Mouse (Mus musculus) intestine, embryonic 16.5 days (tissue): ENCODE results near the gene Olig3. TPM values are rescaled to one million over a fixed set of nuclear protein-coding genes. Genes with fewer than 3 reads are reported as not detected.

Experiments
- ATAC-seq: fragments of 200-750 bp; cut with Nextera tagmentation; 2 replicates; pipeline ENCODE4 v1.8.0; 2017; ENCODE audit warnings: moderate TSS enrichment, moderate library complexity
- H3K27ac ChIP-seq: fragments of 300-500 bp; sonication (generic); 2 replicates; pipeline ENCODE4 v1.5.1; 2014; ENCODE audit warnings: mild to moderate bottlenecking, low read length
- H3K27me3 ChIP-seq: fragments of 300-500 bp; sonication (generic); replicated peaks from 2 replicates; pipeline ENCODE4 v1.6.1; 2014; ENCODE audit warnings: low read length, control low read depth, mixed read lengths; ENCODE audit not compliant: control insufficient read depth, insufficient read depth
- H3K36me3 ChIP-seq: fragments of 300-500 bp; sonication (generic); 2 replicates; pipeline ENCODE4 v1.6.1; 2014; ENCODE audit warnings: low read length, control low read depth; ENCODE audit not compliant: control insufficient read depth, insufficient read depth
- H3K4me1 ChIP-seq: fragments of 300-500 bp; sonication (generic); 2 replicates; pipeline ENCODE4 v1.6.1; 2014; ENCODE audit warnings: low read length, control low read depth, mixed read lengths; ENCODE audit not compliant: control insufficient read depth, insufficient read depth
- H3K4me2 ChIP-seq: fragments of 300-500 bp; sonication (generic); 2 replicates; pipeline ENCODE4 v1.6.1; 2014; ENCODE audit warnings: low read depth, low read length, control low read depth
- H3K4me3 ChIP-seq: fragments of 300-500 bp; sonication (generic); 2 replicates; pipeline ENCODE4 v1.5.1; 2014; ENCODE audit warnings: mild to moderate bottlenecking, low read length
- H3K9ac ChIP-seq: fragments of 300-500 bp; sonication (generic); 2 replicates; pipeline ENCODE4 v1.6.1; 2014; ENCODE audit warnings: low read depth, low read length
- H3K9me3 ChIP-seq: fragments of 300-500 bp; sonication (generic); 2 replicates; pipeline ENCODE4 v1.6.1; 2016; ENCODE audit warnings: low read length, control low read depth; ENCODE audit not compliant: control insufficient read depth
- WGBS: fragments of 180-500 bp; shearing (Covaris S2); extraction: QIAGEN DNeasy Blood & Tissue Kit; methylation state at CpG from one replicate; pipeline ENCODE4 v1.1.7; 2014; 5-methylcytosine and 5-hydroxymethylcytosine counted together
- polyA plus RNA-seq: library from polyadenylated mRNA; unstranded; fragments of >200 nt; fragmentation: Nextera tagmentation; extraction: Ambion mirVana; gene quantifications from 2 replicates; pipeline ENCODE4 v1.2.1, GENCODE M21; 2015

Olig3 gene
- polyA plus RNA-seq, 1 experiment from 2014 or later, result not detected

DNA sequence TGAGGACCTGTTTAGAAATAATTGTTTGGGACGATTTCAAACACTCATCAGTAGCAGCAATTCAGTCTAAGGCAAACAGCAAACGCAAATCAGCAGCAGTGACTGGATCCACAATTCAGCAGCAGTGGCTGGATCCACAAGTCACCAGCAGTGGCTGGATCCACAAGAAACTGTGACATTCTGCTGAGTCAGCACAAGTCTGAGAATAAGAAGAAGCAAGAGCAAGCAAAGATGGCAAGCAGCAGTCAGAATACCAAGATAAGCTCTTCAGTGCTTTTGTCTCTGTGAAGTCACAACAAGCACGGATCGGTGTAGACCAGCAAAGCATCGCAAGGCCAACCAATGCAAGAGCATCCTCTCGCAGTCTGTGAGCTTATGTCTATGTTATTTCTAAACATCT, 12.3 kb upstream of the Olig3 start:
- no peak overlapping the region for H3K27ac ChIP-seq
- H3K9ac ChIP-seq, result no peak overlapping the region
- 85% methylated on average over 6 of the region's 6 CpGs for WGBS
- H3K9me3 ChIP-seq, result no peaks in the 10 kb centered on the region
- ATAC-seq, result no peak
- no peaks in the 10 kb centered on the region for H3K36me3 ChIP-seq
- peaks cover under 1% of the 10 kb centered on the region; the same call in 1 of the 2 replicates for H3K27me3 ChIP-seq
- H3K4me3 ChIP-seq, result no peak overlapping the region
- no peak overlapping the region for H3K4me2 ChIP-seq
- no peaks in the 10 kb centered on the region for H3K4me1 ChIP-seq

DNA sequence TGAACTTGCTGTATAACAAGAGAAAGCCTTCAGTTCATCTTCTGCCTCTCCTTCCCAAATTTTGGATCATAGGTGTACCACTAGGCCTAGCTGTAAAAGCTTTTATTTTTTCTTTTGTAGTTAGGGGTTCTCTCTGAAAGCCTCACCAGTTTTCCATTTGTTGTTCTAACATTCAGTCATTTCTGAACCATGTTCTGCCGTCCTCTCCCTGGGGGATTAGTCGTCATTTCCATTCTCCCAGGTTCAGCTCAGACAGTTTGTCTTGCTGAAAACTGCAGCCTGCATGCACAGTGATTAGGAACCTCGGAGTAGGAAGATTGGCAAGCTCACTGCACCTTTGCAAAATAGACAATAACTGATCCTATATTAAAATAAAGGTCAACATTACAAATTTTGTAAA, 7.0 kb upstream of the Olig3 start:
- Histone ChIP-seq H3K9me3 (no peaks in the 10 kb centered on the region), H3K4me2 (no peak overlapping the region), H3K27ac (no peak overlapping the region), H3K9ac (no peak overlapping the region), H3K4me1 (no peaks in the 10 kb centered on the region), H3K36me3 (no peaks in the 10 kb centered on the region), H3K4me3 (no peak overlapping the region), H3K27me3 (peaks cover 25% of the 10 kb centered on the region)
- WGBS, result 54% methylated on average over 3 of the region's 3 CpGs
- no peak for ATAC-seq

- Histone ChIP-seq H3K27ac (no peak overlapping the region), H3K36me3 (no peaks in the 10 kb centered on the region), H3K27me3 (peaks cover 50% of the 10 kb centered on the region), H3K4me3 (no peak overlapping the region), H3K4me1 (no peaks in the 10 kb centered on the region), H3K4me2 (no peak overlapping the region), H3K9ac (no peak overlapping the region), H3K9me3 (no peaks in the 10 kb centered on the region)
- WGBS, result 4% methylated on average over 24 of the region's 24 CpGs
- no peak for ATAC-seq
Observed at GRCm38 (mm10) chr10:19352006-19352877, 4.1 kb upstream of the Olig3 start.

GRCm38 (mm10) chr10:19352878-19353301, 3.4 kb upstream of the Olig3 start:
- Histone ChIP-seq H3K27ac (no peak overlapping the region), H3K36me3 (no peaks in the 10 kb centered on the region), H3K4me3 (no peak overlapping the region), H3K4me1 (no peaks in the 10 kb centered on the region), H3K9me3 (no peaks in the 10 kb centered on the region), H3K9ac (no peak overlapping the region), H3K27me3 (peaks cover 56% of the 10 kb centered on the region), H3K4me2 (no peak overlapping the region)
- no peak for ATAC-seq
- under 1% methylated on average over 16 of the region's 16 CpGs for WGBS

- no peaks in the 10 kb centered on the region for H3K36me3 ChIP-seq
- H3K4me1 ChIP-seq, result no peaks in the 10 kb centered on the region
- no peaks in the 10 kb centered on the region for H3K9me3 ChIP-seq
- no peak overlapping the region for H3K27ac ChIP-seq
- H3K4me3 ChIP-seq, result no peak overlapping the region
- H3K27me3 ChIP-seq, result peaks cover 63% of the 10 kb centered on the region
- 4% methylated on average over 5 of the region's 5 CpGs for WGBS
- H3K9ac ChIP-seq, result no peak overlapping the region
- no peak for ATAC-seq
- H3K4me2 ChIP-seq, result no peak overlapping the region
Observed at GRCm38 (mm10) chr10:19353631-19354030, 2.7 kb upstream of the Olig3 start.

- no peak overlapping the region for H3K27ac ChIP-seq
- H3K9me3 ChIP-seq, result no peaks in the 10 kb centered on the region
- ATAC-seq, result no peak
- WGBS, result 11% methylated on average over 6 of the region's 6 CpGs
- H3K36me3 ChIP-seq, result no peaks in the 10 kb centered on the region
- H3K4me1 ChIP-seq, result no peaks in the 10 kb centered on the region
- H3K4me2 ChIP-seq, result no peak overlapping the region
- no peak overlapping the region for H3K4me3 ChIP-seq
- no peak overlapping the region for H3K9ac ChIP-seq
- peaks cover 68% of the 10 kb centered on the region for H3K27me3 ChIP-seq
Observed at GRCm38 (mm10) chr10:19354146-19354545, 2.2 kb upstream of the Olig3 start.

- peaks cover 75% of the 10 kb centered on the region for H3K27me3 ChIP-seq
- H3K4me2 ChIP-seq, result no peak overlapping the region
Observed at GRCm38 (mm10) chr10:19355076-19355475, 1.3 kb upstream of the Olig3 start.

DNA sequence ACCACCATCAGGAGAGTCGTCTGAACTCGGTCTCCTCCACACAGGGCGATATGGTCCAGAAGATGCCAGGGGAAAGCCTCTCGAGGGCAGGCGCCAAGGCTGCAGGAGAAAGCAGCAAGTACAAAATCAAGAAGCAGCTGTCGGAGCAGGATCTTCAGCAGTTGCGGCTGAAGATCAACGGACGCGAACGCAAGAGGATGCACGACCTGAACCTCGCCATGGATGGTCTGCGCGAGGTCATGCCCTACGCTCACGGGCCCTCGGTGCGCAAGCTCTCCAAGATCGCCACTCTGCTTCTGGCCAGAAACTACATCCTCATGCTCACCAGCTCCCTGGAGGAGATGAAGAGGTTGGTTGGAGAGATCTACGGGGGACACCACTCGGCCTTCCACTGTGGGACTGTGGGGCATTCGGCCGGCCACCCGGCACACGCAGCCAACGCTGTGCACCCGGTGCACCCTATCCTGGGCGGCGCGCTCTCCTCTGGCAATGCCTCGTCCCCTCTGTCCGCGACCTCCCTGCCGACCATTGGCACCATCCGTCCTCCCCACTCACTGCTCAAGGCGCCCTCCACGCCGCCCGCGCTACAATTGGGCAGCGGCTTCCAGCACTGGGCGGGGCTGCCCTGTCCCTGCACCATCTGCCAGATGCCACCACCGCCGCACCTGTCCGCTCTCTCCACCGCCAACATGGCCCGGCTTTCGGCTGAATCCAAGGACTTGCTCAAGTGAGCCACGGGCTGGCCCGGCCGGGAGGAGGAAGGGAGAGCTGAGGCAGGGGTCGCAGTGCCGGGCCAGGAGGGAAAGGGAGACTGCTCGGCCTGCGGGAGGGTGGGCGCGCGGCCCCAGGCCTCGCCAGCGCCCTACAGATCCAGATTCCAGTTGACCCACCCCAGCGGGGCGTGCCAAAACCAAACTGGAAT, 648 bp downstream of the Olig3 start:
- Histone ChIP-seq H3K4me2 (no peak overlapping the region), H3K4me1 (no peaks in the 10 kb centered on the region), H3K9ac (no peak overlapping the region), H3K27me3 (peaks cover 91% of the 10 kb centered on the region), H3K27ac (no peak overlapping the region), H3K9me3 (no peaks in the 10 kb centered on the region), H3K36me3 (no peaks in the 10 kb centered on the region), H3K4me3 (no peak overlapping the region; the same call in 1 of the 2 replicates)
- no peak for ATAC-seq
- 1% methylated on average over 63 of the region's 63 CpGs for WGBS

More at GRCm38 (mm10) chr10:19355076-19355475, 1.3 kb upstream of the Olig3 start:
- Histone ChIP-seq H3K4me3 (no peak overlapping the region), H3K9me3 (no peaks in the 10 kb centered on the region), H3K9ac (no peak overlapping the region), H3K36me3 (no peaks in the 10 kb centered on the region), H3K4me1 (no peaks in the 10 kb centered on the region), H3K27ac (no peak overlapping the region)
- 8% methylated on average over 8 of the region's 8 CpGs for WGBS
- ATAC-seq, result no peak

GRCm38 (mm10) chr10:19357848-19358247, 1.5 kb downstream of the Olig3 start:
- Histone ChIP-seq H3K27me3 (peaks cover 92% of the 10 kb centered on the region), H3K4me3 (no peak overlapping the region), H3K9ac (no peak overlapping the region), H3K36me3 (no peaks in the 10 kb centered on the region), H3K27ac (no peak overlapping the region), H3K4me2 (no peak overlapping the region), H3K9me3 (no peaks in the 10 kb centered on the region), H3K4me1 (peaks cover 3% of the 10 kb centered on the region; the same call in 1 of the 2 replicates)
- no peak for ATAC-seq
- 33% methylated on average over 5 of the region's 5 CpGs for WGBS
